Mouse (Mus musculus) embryonic facial prominence, embryonic 13.5 days (tissue): ENCODE data around the gene Actn3. TPM values are rescaled to one million over a fixed set of nuclear protein-coding genes. Genes with fewer than 3 reads are reported as not detected.

Experiments used
- ATAC-seq: fragments of 200-750 bp; cut with Nextera tagmentation; 2 replicates; pipeline ENCODE4 v1.8.0; 2017; ENCODE audit warnings: low read depth; ENCODE audit not compliant: insufficient number of reproducible peaks, insufficient read depth, low FRiP score, low TSS enrichment
- H3K27ac ChIP-seq: fragments of 300-500 bp; sonication (generic); 2 replicates; pipeline ENCODE4 v1.5.1; 2015; ENCODE audit warnings: moderate library complexity, mild to moderate bottlenecking, inconsistent platforms
- H3K27me3 ChIP-seq: fragments of 300-500 bp; sonication (generic); 2 replicates; pipeline ENCODE4 v1.6.1; 2015; ENCODE audit warnings: mild to moderate bottlenecking, inconsistent platforms
- H3K36me3 ChIP-seq: fragments of 300-500 bp; sonication (generic); 2 replicates; pipeline ENCODE4 v1.6.1; 2015; ENCODE audit warnings: mild to moderate bottlenecking, inconsistent platforms
- H3K4me1 ChIP-seq: fragments of 300-500 bp; sonication (generic); 2 replicates; pipeline ENCODE4 v1.6.1; 2015; ENCODE audit warnings: inconsistent platforms
- H3K4me2 ChIP-seq: fragments of 300-500 bp; sonication (generic); 2 replicates; pipeline ENCODE4 v1.6.1; 2015; ENCODE audit warnings: moderate library complexity, mild to moderate bottlenecking, inconsistent platforms
- H3K4me3 ChIP-seq: fragments of 300-500 bp; sonication (generic); 2 replicates; pipeline ENCODE4 v1.5.1; 2015; ENCODE audit warnings: mild to moderate bottlenecking, inconsistent platforms
- H3K9ac ChIP-seq: fragments of 300-500 bp; sonication (generic); 2 replicates; pipeline ENCODE4 v1.6.1; 2015; ENCODE audit warnings: mild to moderate bottlenecking, inconsistent platforms
- H3K9me3 ChIP-seq: fragments of 300-500 bp; sonication (generic); 2 replicates; pipeline ENCODE4 v1.6.1; 2016; ENCODE audit warnings: inconsistent platforms
- WGBS: fragments of 180-500 bp; shearing (Covaris S2); methylation state at CpG from one replicate; pipeline ENCODE4 v1.1.7; 2015; ENCODE audit warnings: mixed read lengths; 5-methylcytosine and 5-hydroxymethylcytosine counted together
- polyA plus RNA-seq: library from polyadenylated mRNA; unstranded; fragments of >200 nt; fragmentation: Nextera tagmentation; extraction: Ambion mirVana; gene quantifications from 2 replicates; pipeline ENCODE4 v1.2.1, GENCODE M21; 2015

Gene Actn3
- polyA plus RNA-seq, 1 experiment from 2014 or later: 6.3 TPM

DNA sequence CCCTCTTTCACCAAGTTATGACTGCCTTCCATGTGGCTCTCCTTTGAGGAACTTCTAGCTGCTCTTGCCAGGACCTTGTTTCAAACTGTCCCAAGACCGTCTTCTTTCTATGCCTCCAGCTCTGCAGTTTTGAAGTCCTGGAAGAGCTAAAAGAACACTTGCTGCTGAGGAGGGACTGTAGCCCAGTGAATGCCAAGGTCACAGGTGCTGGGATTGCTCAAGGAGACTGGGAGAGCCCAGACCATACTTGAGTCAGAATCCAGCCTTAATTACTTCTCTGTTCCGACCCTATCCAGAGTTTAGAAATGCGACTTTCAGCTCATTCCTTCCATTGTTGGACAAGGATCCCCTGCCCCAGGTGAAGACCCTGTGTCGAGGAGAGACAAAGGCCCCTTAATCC lies 21.8 kb downstream of the Actn3 start:
- Histone ChIP-seq H3K36me3 (peaks cover 8% of the 10 kb centered on the region), H3K4me3 (peak overlapping the region; percentile 57), H3K27ac (no peak overlapping the region), H3K9me3 (no peaks in the 10 kb centered on the region), H3K4me1 (peaks cover 4% of the 10 kb centered on the region), H3K9ac (peak overlapping the region; percentile 79; the same call in 1 of the 2 replicates), H3K27me3 (0 out of 2 replicates have a peak, but pooled peaks cover 2% of the 10 kb centered on the region), H3K4me2 (peak overlapping the region; percentile 96)
- ATAC-seq: no peak
- WGBS: 70% methylated on average over 4 of the region's 4 CpGs

DNA sequence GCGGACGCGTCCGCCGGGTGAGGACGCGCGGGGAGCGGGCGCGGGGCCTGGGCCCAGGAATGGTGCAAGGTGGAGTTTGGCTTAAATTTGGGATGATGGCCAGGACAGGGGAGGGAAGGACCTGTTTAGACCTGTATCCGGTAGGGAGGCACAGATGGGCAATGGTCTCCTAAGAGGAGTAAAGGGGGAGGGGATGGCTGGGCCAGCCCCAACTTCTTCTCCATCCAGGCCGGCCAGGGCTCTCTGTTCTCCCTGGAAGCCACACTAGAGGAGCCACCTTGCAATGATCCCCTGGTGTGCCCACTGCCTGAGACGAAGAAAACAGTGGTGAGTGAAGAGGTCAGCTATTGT lies 22.3 kb downstream of the Actn3 start:
- peak overlapping the region; percentile 96 for H3K4me2 ChIP-seq
- peaks cover 4% of the 10 kb centered on the region for H3K4me1 ChIP-seq
- peaks cover 7% of the 10 kb centered on the region for H3K36me3 ChIP-seq
- no peak overlapping the region; the same call in 1 of the 2 replicates for H3K27ac ChIP-seq
- 0 out of 2 replicates have a peak, but pooled peaks have one; percentile 43 for ATAC-seq
- 0 out of 2 replicates have a peak, but pooled peaks cover 2% of the 10 kb centered on the region for H3K27me3 ChIP-seq
- H3K9ac ChIP-seq: peak overlapping the region; percentile 79
- no peaks in the 10 kb centered on the region for H3K9me3 ChIP-seq
- 2% methylated on average over 14 of the region's 14 CpGs for WGBS
- peak overlapping the region; percentile 57 for H3K4me3 ChIP-seq

DNA sequence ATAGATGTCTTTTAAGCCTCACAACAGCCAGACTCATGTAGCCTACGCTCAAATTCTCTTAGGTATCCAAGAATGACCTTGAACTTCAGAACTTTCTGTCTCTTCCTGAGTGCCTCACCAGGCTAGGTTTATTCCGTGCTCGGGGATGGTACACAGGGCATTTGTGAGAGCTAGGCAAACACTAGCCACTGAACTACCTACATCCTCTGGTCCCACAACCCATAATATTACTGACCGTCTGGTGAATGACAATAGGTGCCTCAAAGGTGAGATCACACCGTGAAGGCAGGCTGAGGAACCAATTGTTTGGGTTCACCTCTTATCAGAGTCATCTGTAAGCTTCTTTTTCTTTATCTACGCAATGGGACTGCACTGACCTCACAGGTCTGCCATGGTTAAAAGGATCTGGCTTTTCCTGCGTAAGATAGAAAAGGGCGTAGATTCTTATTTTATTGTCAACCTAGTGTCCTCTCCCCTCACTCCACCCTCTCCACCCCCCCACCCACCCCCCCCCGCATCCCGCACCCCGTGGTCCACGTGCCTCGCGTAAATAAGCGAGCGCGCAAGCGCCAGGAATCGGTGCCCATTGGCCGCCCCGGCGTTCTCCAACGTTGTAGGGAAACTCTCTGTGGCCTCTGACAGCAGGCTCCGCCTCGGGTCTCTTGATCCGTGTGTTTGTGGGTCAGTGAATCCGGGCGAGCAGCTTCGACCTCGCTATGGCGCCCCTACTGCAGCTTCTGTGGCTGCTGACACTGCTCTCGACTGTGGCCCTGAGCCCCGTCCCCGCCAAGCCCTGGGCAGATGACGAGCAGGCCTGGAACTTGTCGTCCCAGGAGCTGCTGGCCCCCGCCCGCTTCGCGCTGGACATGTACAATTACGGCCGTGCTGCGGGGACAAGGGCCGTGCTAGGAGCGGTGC lies 22.9 kb downstream of the Actn3 start, which contains the start of gene Ctsf:
Gene Ctsf (plus strand): TSS at position 579 of the 918 bp plus-strand sequence.
- Histone ChIP-seq H3K4me1 (peaks cover 4% of the 10 kb centered on the region), H3K4me3 (peak within 1 kb of the TSS; percentile 57), H3K4me2 (peak within 1 kb of the TSS; percentile 96), H3K9me3 (no peaks in the 10 kb centered on the region), H3K27ac (no peak within 1 kb of the TSS; the same call in 1 of the 2 replicates), H3K9ac (peak within 1 kb of the TSS; percentile 79), H3K27me3 (0 out of 2 replicates have a peak, but pooled peaks cover 2% of the 10 kb centered on the region), H3K36me3 (peaks cover 3% of the 10 kb centered on the region; the same call in 1 of the 2 replicates)
- peak; percentile 72; the same call in 1 of the 2 replicates for ATAC-seq
- WGBS: 4% methylated on average over 41 of the region's 45 CpGs

DNA sequence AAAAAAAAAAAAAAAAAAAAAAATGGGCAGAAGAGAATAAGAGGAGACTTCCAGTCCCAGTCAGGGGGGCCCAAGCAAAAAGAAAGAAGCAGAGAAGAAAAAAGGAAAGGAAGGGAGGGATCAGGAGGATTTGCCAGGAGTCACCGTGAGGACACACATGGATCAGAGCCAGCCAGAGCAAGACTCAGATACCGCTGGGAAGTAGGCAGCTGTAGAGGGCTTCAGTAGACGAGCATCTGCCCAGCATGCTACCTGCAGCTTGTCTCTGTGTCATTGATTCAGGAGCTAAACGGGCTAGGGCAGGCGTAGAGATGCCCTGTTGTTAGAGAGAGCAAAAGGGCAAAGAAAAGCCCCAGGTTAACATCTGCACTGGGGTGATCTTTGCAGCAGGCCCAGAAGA lies 27.4 kb downstream of the Actn3 start:
- Histone ChIP-seq H3K4me1 (peaks cover 4% of the 10 kb centered on the region), H3K9me3 (no peaks in the 10 kb centered on the region), H3K36me3 (no peaks in the 10 kb centered on the region), H3K9ac (no peak overlapping the region), H3K27ac (no peak overlapping the region), H3K27me3 (no peaks in the 10 kb centered on the region; the same call in 1 of the 2 replicates), H3K4me2 (no peak overlapping the region), H3K4me3 (no peak overlapping the region)
- ATAC-seq: no peak
- 41% methylated on average over 5 of the region's 5 CpGs for WGBS

DNA sequence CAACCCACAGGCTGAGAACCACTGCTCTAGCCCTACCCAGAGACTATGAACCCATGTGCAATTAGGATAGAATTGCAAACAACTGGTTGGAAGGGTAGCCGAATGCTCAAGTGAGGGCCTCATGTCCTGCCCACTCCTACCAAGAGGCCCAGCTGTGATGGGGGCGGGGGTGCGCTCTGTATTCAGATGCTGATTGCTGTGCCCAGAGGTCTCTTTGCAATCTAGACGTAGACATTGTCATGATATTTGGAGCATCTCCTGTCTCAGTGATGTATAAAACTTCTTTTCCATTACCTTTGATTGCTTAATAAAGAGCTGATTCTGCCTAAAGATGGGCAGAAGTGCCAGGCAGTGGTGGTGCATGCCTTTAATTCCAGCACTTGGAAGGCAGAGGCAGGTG lies 27.9 kb downstream of the Actn3 start:
- no peaks in the 10 kb centered on the region; the same call in 1 of the 2 replicates for H3K27me3 ChIP-seq
- no peak for ATAC-seq

DNA sequence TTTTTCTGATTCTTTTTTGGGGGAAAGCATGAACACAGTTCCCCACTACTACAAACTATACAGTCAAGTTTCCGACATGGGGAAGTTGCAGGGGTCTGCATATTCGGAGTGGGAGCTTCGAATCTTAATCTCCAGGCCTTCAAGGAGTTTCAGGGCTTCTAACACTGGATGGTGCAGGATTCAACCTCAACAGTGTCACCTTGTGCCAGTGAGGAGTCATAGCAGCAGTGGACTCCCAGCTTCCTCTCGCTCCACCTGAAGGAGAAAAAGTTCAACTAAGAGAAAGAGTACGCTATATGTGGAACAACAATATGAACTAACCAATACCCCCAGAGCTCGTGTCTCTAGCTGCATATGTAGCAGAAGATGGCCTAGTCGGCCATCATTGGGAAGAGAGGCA lies 30.2 kb downstream of the Actn3 start:
- H3K36me3 ChIP-seq: no peaks in the 10 kb centered on the region
- no peak overlapping the region for H3K9ac ChIP-seq
- no peak overlapping the region for H3K27ac ChIP-seq
- peaks cover 3% of the 10 kb centered on the region; the same call in 1 of the 2 replicates for H3K27me3 ChIP-seq
- no peaks in the 10 kb centered on the region for H3K4me1 ChIP-seq
- WGBS: 35% methylated on average over 7 of the region's 7 CpGs
- no peak for ATAC-seq
- H3K4me3 ChIP-seq: no peak overlapping the region
- no peaks in the 10 kb centered on the region for H3K9me3 ChIP-seq
- H3K4me2 ChIP-seq: no peak overlapping the region

More for the DNA sequence above, 27.9 kb downstream of the Actn3 start:
- Histone ChIP-seq H3K27ac (no peak overlapping the region), H3K36me3 (no peaks in the 10 kb centered on the region), H3K4me3 (no peak overlapping the region), H3K9me3 (no peaks in the 10 kb centered on the region), H3K4me1 (peaks cover 4% of the 10 kb centered on the region), H3K9ac (no peak overlapping the region), H3K4me2 (no peak overlapping the region)
- 58% methylated on average over 4 of the region's 4 CpGs for WGBS

- no peak for ATAC-seq
- Histone ChIP-seq H3K4me1 (no peaks in the 10 kb centered on the region), H3K4me3 (no peak overlapping the region), H3K36me3 (no peaks in the 10 kb centered on the region), H3K27ac (no peak overlapping the region), H3K9ac (no peak overlapping the region), H3K27me3 (peaks cover 20% of the 10 kb centered on the region), H3K9me3 (no peaks in the 10 kb centered on the region), H3K4me2 (no peak overlapping the region)
- 63% methylated on average over 2 of the region's 2 CpGs for WGBS
Measured at GRCm38 (mm10) chr19:4845846-4846245, 31.9 kb downstream of the Actn3 start.

- ATAC-seq: no peak
- H3K27ac ChIP-seq: no peak overlapping the region
- H3K4me2 ChIP-seq: no peak overlapping the region
- H3K4me1 ChIP-seq: peaks cover 17% of the 10 kb centered on the region
- H3K27me3 ChIP-seq: peaks cover 35% of the 10 kb centered on the region
- H3K9me3 ChIP-seq: no peaks in the 10 kb centered on the region
- no peak overlapping the region for H3K9ac ChIP-seq
- H3K36me3 ChIP-seq: no peaks in the 10 kb centered on the region
- 72% methylated on average over 2 of the region's 2 CpGs for WGBS
- H3K4me3 ChIP-seq: no peak overlapping the region
Measured at GRCm38 (mm10) chr19:4842611-4843010, 35.1 kb downstream of the Actn3 start.

DNA sequence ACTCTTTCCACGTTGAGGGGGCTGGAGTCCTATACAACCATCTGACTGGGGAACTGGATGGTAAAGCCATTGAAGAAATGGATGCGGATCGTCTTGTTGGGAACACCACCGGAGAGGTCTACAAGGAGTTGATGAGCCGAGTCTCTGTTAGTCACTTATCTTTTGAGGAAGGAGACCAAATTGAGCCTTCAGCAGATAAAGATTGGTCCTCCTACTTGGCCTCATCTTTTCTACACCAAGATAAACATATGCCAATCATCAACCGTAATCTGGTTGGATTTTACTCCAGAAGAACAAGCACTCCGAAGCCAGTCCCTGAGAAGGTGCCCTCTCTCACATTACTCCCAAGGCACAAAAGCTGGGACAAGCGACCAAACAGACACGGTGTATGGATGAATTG lies 36.9 kb downstream of the Actn3 start:
- peaks cover 17% of the 10 kb centered on the region for H3K4me1 ChIP-seq
- no peak overlapping the region for H3K9ac ChIP-seq
- H3K4me2 ChIP-seq: no peak overlapping the region
- no peak overlapping the region for H3K4me3 ChIP-seq
- ATAC-seq: no peak
- H3K36me3 ChIP-seq: no peaks in the 10 kb centered on the region
- H3K27ac ChIP-seq: no peak overlapping the region
- H3K27me3 ChIP-seq: peaks cover 35% of the 10 kb centered on the region
- 81% methylated on average over 9 of the region's 9 CpGs for WGBS
- no peaks in the 10 kb centered on the region for H3K9me3 ChIP-seq

GRCm38 (mm10) chr19:4839149-4839548 lies 38.6 kb downstream of the Actn3 start, which contains the start of the genes Ccs and Ccdc87:
Gene Ccs (minus strand): TSS chr19:4839332.
Gene Ccdc87 (plus strand): TSS chr19:4839366.
- Histone ChIP-seq H3K4me1 (peaks cover 17% of the 10 kb centered on the region), H3K36me3 (no peaks in the 10 kb centered on the region; the same call in 1 of the 2 replicates), H3K4me2 (peak within 1 kb of the TSS; percentile 94), H3K27ac (0 out of 2 replicates have a peak within 1 kb of the TSS, but pooled peaks have one; percentile 12), H3K4me3 (peak within 1 kb of the TSS; percentile 68), H3K9me3 (no peaks in the 10 kb centered on the region), H3K27me3 (peaks cover 35% of the 10 kb centered on the region), H3K9ac (peak within 1 kb of the TSS; percentile 87)
- ATAC-seq: peak; percentile 95
- WGBS: under 1% methylated on average over 25 of the region's 25 CpGs

GRCm38 (mm10) chr19:4838526-4839140 lies 39.1 kb downstream of the Actn3 start:
- Histone ChIP-seq H3K9ac (peak overlapping the region; percentile 87), H3K27ac (0 out of 2 replicates have a peak overlapping the region, but pooled peaks have one; percentile 12), H3K4me3 (peak overlapping the region; percentile 68), H3K9me3 (no peaks in the 10 kb centered on the region), H3K27me3 (peaks cover 35% of the 10 kb centered on the region), H3K36me3 (no peaks in the 10 kb centered on the region; the same call in 1 of the 2 replicates), H3K4me2 (peak overlapping the region; percentile 94), H3K4me1 (peaks cover 17% of the 10 kb centered on the region)
- ATAC-seq: no peak
- WGBS: 30% methylated on average over 10 of the region's 10 CpGs
